In the genomic region with DNA sequence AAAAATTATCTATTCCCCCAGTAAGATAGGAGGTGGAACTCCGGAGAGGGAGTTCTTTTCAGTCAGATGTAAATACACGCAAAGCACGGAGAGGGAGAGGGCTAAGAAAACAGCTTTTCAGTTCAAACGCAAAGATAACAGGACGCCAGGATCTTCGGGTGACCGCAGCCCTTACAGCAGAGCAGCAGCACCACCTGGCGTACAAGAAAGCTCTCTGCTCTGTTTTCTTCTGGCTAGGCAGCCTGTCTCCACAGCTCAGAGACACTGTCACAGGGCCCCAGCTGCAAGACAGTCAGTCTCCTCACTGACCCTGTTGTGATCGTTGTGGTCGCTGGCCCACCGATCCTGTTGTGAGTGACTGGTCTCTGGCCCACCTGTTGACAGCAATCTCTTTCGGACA, we compare ENCODE assay signal across 7 mouse cellular contexts. TPM values are rescaled to one million over a fixed set of nuclear protein-coding genes. Genes with fewer than 3 reads are reported as not detected.
A peak's percentile ranks its signal among the peaks of the same experiment; 100 is the strongest.
DNase-seq lines count a peak whose midpoint lies in the region; ATAC-seq lines count a peak whose summit lies in the region.

No protein-coding gene starts in this region.

- WGBS in embryonic facial prominence, embryonic 11.5 days = 1% methylated on average over 12 of the region's 12 CpGs
- WGBS in limb, embryonic 13.5 days = 1% methylated on average over 12 of the region's 12 CpGs
- WGBS in midbrain, embryonic 16.5 days = 2% methylated on average over 12 of the region's 12 CpGs

- ATAC-seq in embryonic facial prominence, embryonic 11.5 days (replicated peaks; ENCODE audit: insufficient number of reproducible peaks, low FRiP score, low TSS enrichment, low read depth) = peak; percentile 78; the same call in 1 of the 2 replicates
- peak; percentile 65 for ATAC-seq in limb, embryonic 13.5 days (ENCODE audit: low FRiP score, low read depth)
- peak; percentile 76 for ATAC-seq in midbrain, embryonic 16.5 days

- H3K36me3 ChIP-seq in embryonic facial prominence, embryonic 11.5 days (replicated peaks; ENCODE audit: control insufficient read depth, insufficient read depth, low read depth, low read length) = no peaks in the 10 kb centered on the region
- no peaks in the 10 kb centered on the region for H3K36me3 ChIP-seq in limb, embryonic 13.5 days
- no peaks in the 10 kb centered on the region for H3K36me3 ChIP-seq in midbrain, embryonic 16.5 days (ENCODE audit: control insufficient read depth, insufficient read depth, low read length)

- H3K27me3 ChIP-seq in embryonic facial prominence, embryonic 11.5 days (ENCODE audit: control insufficient read depth, insufficient read depth, low read length) = no peaks in the 10 kb centered on the region
- peaks cover 46% of the 10 kb centered on the region for H3K27me3 ChIP-seq in limb, embryonic 13.5 days
- peaks cover 32% of the 10 kb centered on the region for H3K27me3 ChIP-seq in midbrain, embryonic 16.5 days (ENCODE audit: control insufficient read depth, insufficient read depth, low read depth, low read length)

- H3K27ac ChIP-seq in embryonic facial prominence, embryonic 11.5 days (replicated peaks; ENCODE audit: low read depth, low read length) = no peak overlapping the region
- no peak overlapping the region for H3K27ac ChIP-seq in limb, embryonic 13.5 days
- H3K27ac ChIP-seq in midbrain, embryonic 16.5 days (ENCODE audit: low read length) = no peak overlapping the region

- H3K4me2 ChIP-seq in embryonic facial prominence, embryonic 11.5 days (ENCODE audit: low read depth, low read length) = peak overlapping the region; percentile 29; the same call in 1 of the 2 replicates
- peak overlapping the region; percentile 57 for H3K4me2 ChIP-seq in limb, embryonic 13.5 days (replicated peaks)
- peak overlapping the region; percentile 42 for H3K4me2 ChIP-seq in midbrain, embryonic 16.5 days (ENCODE audit: low read length)

- 0 out of 2 replicates have a peak overlapping the region, but pooled peaks have one; percentile 5 for H3K4me3 ChIP-seq in embryonic facial prominence, embryonic 11.5 days (ENCODE audit: low read depth, low read length)
- H3K4me3 ChIP-seq in limb, embryonic 13.5 days = peak overlapping the region; percentile 23
- no peak overlapping the region for H3K4me3 ChIP-seq in midbrain, embryonic 16.5 days (ENCODE audit: low read depth, low read length)

- H3K4me1 ChIP-seq in embryonic facial prominence, embryonic 11.5 days (ENCODE audit: control insufficient read depth, insufficient read depth, low read length) = no peaks in the 10 kb centered on the region
- peaks cover 22% of the 10 kb centered on the region for H3K4me1 ChIP-seq in limb, embryonic 13.5 days
- H3K4me1 ChIP-seq in midbrain, embryonic 16.5 days (ENCODE audit: control insufficient read depth, insufficient read depth, low read length) = peaks cover 2% of the 10 kb centered on the region; the same call in 1 of the 2 replicates

- DNase-seq in adrenal gland, postnatal 10 days = peak; percentile 81
- peak; percentile 88 for DNase-seq in embryonic facial prominence, embryonic 11.5 days (ENCODE audit: low spot score)
- peak; percentile 60 for DNase-seq in heart, adult 8-10 months (ENCODE audit: low spot score)
- DNase-seq in kidney, adult 8-10 months = peak; percentile 43 to 67
- peak; percentile 20 to 72 for DNase-seq in spleen, postnatal 10 days (ENCODE audit: low spot score in 2 of 2)

- H3K9ac ChIP-seq in embryonic facial prominence, embryonic 11.5 days (replicated peaks; ENCODE audit: low read length) = no peak overlapping the region
- H3K9ac ChIP-seq in limb, embryonic 13.5 days = no peak overlapping the region
- H3K9ac ChIP-seq in midbrain, embryonic 16.5 days (ENCODE audit: low read depth, low read length) = 0 out of 2 replicates have a peak overlapping the region, but pooled peaks have one; percentile 15

- H3K9me3 ChIP-seq in embryonic facial prominence, embryonic 11.5 days (replicated peaks; ENCODE audit: control insufficient read depth, low read length) = no peaks in the 10 kb centered on the region
- no peaks in the 10 kb centered on the region for H3K9me3 ChIP-seq in limb, embryonic 13.5 days
- H3K9me3 ChIP-seq in midbrain, embryonic 16.5 days (replicated peaks; ENCODE audit: control insufficient read depth, low read length, poor library complexity, severe bottlenecking) = no peaks in the 10 kb centered on the region

RNA-seq across cellular contexts. Expression of gene 4930447C04Rik, which starts 36.1 kb away (rescaled TPM):
- 1 to 10 TPM; 1.3 to 1.6 TPM for total RNA-seq in adrenal gland, postnatal 10 days (2021)
- polyA plus RNA-seq in embryonic facial prominence, embryonic 11.5 days (2014; fragmentation: Nextera tagmentation; extraction: Ambion mirVana) = 5.0 and 6.3 TPM in 2 replicates
- total RNA-seq in heart, adult 8-10 months (2022) = 1 to 10 TPM in 1 of 4 experiments, under 1 TPM in 3; 0.52 to 1.4 (median 0.74) TPM
- 5.6 and 6.2 TPM in 2 replicates for polyA plus RNA-seq in limb, embryonic 13.5 days (2015; fragmentation: Nextera tagmentation; extraction: Ambion mirVana)
- 5.0 and 6.1 TPM in 2 replicates for polyA plus RNA-seq in midbrain, embryonic 16.5 days (2015; fragmentation: Nextera tagmentation; extraction: Ambion mirVana)

RNA-seq across cellular contexts. Expression of gene Six6, which starts 37.0 kb away (rescaled TPM):
- not detected for total RNA-seq in adrenal gland, postnatal 10 days (2021)
- 7.9 and 11.6 TPM in 2 replicates for polyA plus RNA-seq in embryonic facial prominence, embryonic 11.5 days (2014; fragmentation: Nextera tagmentation; extraction: Ambion mirVana)
- not detected for total RNA-seq in heart, adult 8-10 months (2022)
- not detected in 2 replicates for polyA plus RNA-seq in limb, embryonic 13.5 days (2015; fragmentation: Nextera tagmentation; extraction: Ambion mirVana)
- polyA plus RNA-seq in midbrain, embryonic 16.5 days (2015; fragmentation: Nextera tagmentation; extraction: Ambion mirVana) = 0.85 and 2.1 TPM in 2 replicates
